2 mouse cellular contexts compared by ENCODE assay signal in the genomic region with DNA sequence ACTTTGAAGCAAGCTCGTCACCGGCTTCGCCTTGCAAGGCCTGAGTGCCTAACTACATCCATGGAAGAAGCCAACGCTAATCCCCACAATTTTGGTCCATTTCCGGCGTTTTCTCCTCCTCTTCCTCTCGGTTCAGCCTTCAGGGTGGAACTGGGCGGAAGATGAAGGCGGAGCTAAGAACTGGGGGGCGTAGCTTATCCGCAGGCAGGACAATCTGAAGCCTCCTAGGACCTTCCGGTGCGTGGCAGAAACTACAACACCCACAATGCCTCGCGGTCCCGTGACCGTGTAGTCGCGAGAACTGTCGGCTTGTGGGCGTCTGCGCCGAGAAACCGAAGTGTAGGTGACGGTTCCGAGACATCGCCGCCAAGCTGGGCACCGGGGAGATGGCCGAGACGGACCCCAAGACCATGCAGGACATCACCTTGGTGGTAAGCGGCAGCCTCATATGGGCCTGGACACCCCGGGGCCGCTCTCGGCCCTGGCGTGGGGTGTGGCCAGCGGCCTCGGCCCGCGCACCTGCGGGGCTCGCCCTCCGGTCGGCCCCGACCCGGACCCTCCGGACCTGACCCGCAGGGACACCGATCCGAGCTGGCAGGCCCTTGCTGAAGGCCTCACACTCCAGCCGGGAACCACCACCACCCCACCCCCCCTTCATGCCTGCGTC.
A peak's percentile ranks its signal among the peaks of the same experiment; 100 is the strongest.
TF ChIP-seq lines count a peak whose summit lies in the region.

A gene (plus strand): TSS at position 299 of the 667 bp plus-strand sequence.

TF ChIP-seq in C2C12, 6 proteins besides CTCF, POLR2A, EP300 and RAD21 (continued from another document):
- TF ChIP-seq MYOD1 (IDR thresholded peaks at IDR 0.05; ENCODE audit: control insufficient read depth, insufficient read length, low read depth), result no peak

TF ChIP-seq in myocyte, 11 proteins besides CTCF, POLR2A, EP300 and RAD21 (continued from another document):
- no peak for TF ChIP-seq MYOG (IDR thresholded peaks at IDR 0.05; ENCODE audit: control insufficient read depth in 1 of 3, insufficient read depth in 1 of 3, insufficient read length in 2 of 3, low read depth in 2 of 3)
- TF ChIP-seq TCF3 (IDR thresholded peaks at IDR 0.05; ENCODE audit: insufficient read length, low read depth), result no peak
- TF ChIP-seq SRF (IDR thresholded peaks at IDR 0.05; ENCODE audit: control insufficient read depth, insufficient read length, low read depth), result peak; percentile 90
- peak; percentile 87 for TF ChIP-seq POLR2AphosphoS2 (IDR thresholded peaks at IDR 0.05; ENCODE audit: insufficient read length, low read depth)
